Mouse (Mus musculus) ES-E14 (cell line): ENCODE measurements around the gene Rbm6. TPM values are rescaled to one million over a fixed set of nuclear protein-coding genes. Genes with fewer than 3 reads are reported as not detected.

Experiments
- DNase-seq: peaks from one replicate; pipeline ENCODE4 v3.0.0-alpha.2; 2013; ENCODE audit warnings: low read depth, low spot score
- H3K27ac ChIP-seq: 2 replicates; pipeline ENCODE4 v1.5.1; 2012; ENCODE audit warnings: low read depth, mild to moderate bottlenecking, low read length, moderate library complexity, mixed read lengths; ENCODE audit not compliant: poor library complexity, insufficient read depth, severe bottlenecking
- H3K36me3 ChIP-seq: 2 replicates; pipeline ENCODE4 v1.6.1; 2012; ENCODE audit warnings: mild to moderate bottlenecking, low read length, moderate library complexity, mixed read lengths; ENCODE audit not compliant: control insufficient read depth, poor library complexity, insufficient read depth, severe bottlenecking
- H3K4me1 ChIP-seq, 2 experiments: fragments of 150-350 bp in 1 of 2; sonication (generic) in 1 of 2; 2 replicates each; pipeline ENCODE4 v1.6.1; 2012; ENCODE audit warnings: low read length in 2 of 2, mild to moderate bottlenecking in 1 of 2, mixed read lengths in 1 of 2; ENCODE audit not compliant: control insufficient read depth in 2 of 2, insufficient read depth in 2 of 2, poor library complexity in 1 of 2
- H3K4me3 ChIP-seq, 2 experiments: fragments of 150-350 bp in 1 of 2; sonication (generic) in 1 of 2; 2 replicates each; pipeline ENCODE4 v1.5.1; 2012; ENCODE audit warnings: low read length in 2 of 2, low read depth in 1 of 2, mild to moderate bottlenecking in 1 of 2, mixed read lengths in 1 of 2; ENCODE audit not compliant: insufficient read depth in 1 of 2, poor library complexity in 1 of 2, severe bottlenecking in 1 of 2
- H3K9ac ChIP-seq: 2 replicates; pipeline ENCODE4 v1.6.1; 2012; ENCODE audit warnings: low read depth, mild to moderate bottlenecking, low read length, mixed read lengths; ENCODE audit not compliant: poor library complexity, insufficient read depth, severe bottlenecking
- H3K9me3 ChIP-seq: fragments of 150-350 bp; sonication (generic); 2 replicates; pipeline ENCODE4 v1.6.1; 2012; ENCODE audit warnings: low read depth, mild to moderate bottlenecking, low read length; ENCODE audit not compliant: control insufficient read depth, insufficient read depth
- CHD2 ChIP-seq: IDR thresholded peaks from 2 replicates; pipeline ENCODE4 v1.6.1; 2014; ENCODE audit warnings: mild to moderate bottlenecking, low read depth, low read length, inconsistent platforms
- HCFC1 ChIP-seq: IDR thresholded peaks from 2 replicates; pipeline ENCODE4 v1.6.1; 2012; ENCODE audit warnings: low read length, inconsistent platforms, borderline replicate concordance; ENCODE audit not compliant: insufficient read depth
- MAFK ChIP-seq: IDR thresholded peaks from 2 replicates; pipeline ENCODE4 v1.6.1; 2014; ENCODE audit warnings: mild to moderate bottlenecking, low read depth, low read length, inconsistent platforms; ENCODE audit not compliant: insufficient read depth
- ZC3H11A ChIP-seq: IDR thresholded peaks from 2 replicates; pipeline ENCODE4 v1.6.1; 2012; ENCODE audit warnings: low read depth, mild to moderate bottlenecking, inconsistent platforms, low read length, borderline replicate concordance
- ZNF384 ChIP-seq: IDR thresholded peaks from 2 replicates; pipeline ENCODE4 v1.6.1; 2012; ENCODE audit warnings: low read depth, low read length, inconsistent platforms
- in situ Hi-C, 2 experiments: fragments of 600-800 bp; cut with MboI; formaldehyde crosslinking; loops; one replicate each; pipeline ENCODE4 v1.15.1; 2025; ENCODE audit warnings: low sequenced_read_pairs in 2 of 2, inconsistent platforms in 1 of 2; ENCODE audit not compliant: unreplicated experiment in 2 of 2
- total RNA-seq: library from RNA; depleted of rRNA; stranded (reverse); fragments of 300-350 nt; gene quantifications from 2 replicates; pipeline ENCODE4 v1.2.3, GENCODE M21; 2012; rRNA removed

Gene Rbm6
- 61.8 and 62.3 TPM in 2 replicates for total RNA-seq

GRCm38 (mm10) chr9:107873137-107873536 is at the start of gene Rbm6:
Gene Rbm6, minus strand, starts transcription at chr9:107873237.
- in situ Hi-C loops: no loop called here
- Histone ChIP-seq H3K4me3 (peak within 1 kb of the TSS; percentile 90 to 95), H3K27ac (peak within 1 kb of the TSS; percentile 47), H3K9ac (peak within 1 kb of the TSS; percentile 95), H3K9me3 (no peaks in the 10 kb centered on the region), H3K4me1 (peaks cover 0 to 7% of the 10 kb centered on the region in 2 experiments; a peak in 1 of 4 replicates), H3K36me3 (no peaks in the 10 kb centered on the region; the same call in 1 of the 2 replicates)
- TF ChIP-seq HCFC1 (no peak), CHD2 (no peak), ZC3H11A (no peak), ZNF384 (no peak), MAFK (no peak)
- DNase-seq: no peak

GRCm38 (mm10) chr9:107919441-107919840 is 46.4 kb upstream of the Rbm6 start:
- H3K4me3 ChIP-seq: no peak overlapping the region
- DNase-seq: no peak
- no peak overlapping the region for H3K9ac ChIP-seq
- no peak overlapping the region for H3K27ac ChIP-seq
- TF ChIP-seq ZNF384: no peak
- no peak for TF ChIP-seq ZC3H11A
- no peak for TF ChIP-seq CHD2
- TF ChIP-seq HCFC1: no peak
- TF ChIP-seq MAFK: no peak
- in situ Hi-C loops: no loop called here
- peaks cover under 1 to 4% of the 10 kb centered on the region in 2 experiments; a peak in 3 of 4 replicates for H3K4me1 ChIP-seq
- no peaks in the 10 kb centered on the region for H3K9me3 ChIP-seq
- no peaks in the 10 kb centered on the region for H3K36me3 ChIP-seq

GRCm38 (mm10) chr9:107918884-107919283 is 45.8 kb upstream of the Rbm6 start:
- TF ChIP-seq ZNF384: no peak
- TF ChIP-seq HCFC1: no peak
- no peak for TF ChIP-seq CHD2
- H3K27ac ChIP-seq: no peak overlapping the region
- in situ Hi-C loops: no loop called here
- H3K4me3 ChIP-seq: no peak overlapping the region
- H3K9me3 ChIP-seq: no peaks in the 10 kb centered on the region
- H3K9ac ChIP-seq: no peak overlapping the region
- peaks cover 0 to 4% of the 10 kb centered on the region in 2 experiments; a peak in 2 of 4 replicates for H3K4me1 ChIP-seq
- H3K36me3 ChIP-seq: no peaks in the 10 kb centered on the region
- no peak for DNase-seq

GRCm38 (mm10) chr9:107917895-107918608 is 45.0 kb upstream of the Rbm6 start:
- no peak overlapping the region for H3K9ac ChIP-seq
- H3K4me1 ChIP-seq: peaks cover 0 to 4% of the 10 kb centered on the region in 2 experiments; a peak in 2 of 4 replicates
- no peaks in the 10 kb centered on the region for H3K36me3 ChIP-seq
- no peak overlapping the region for H3K4me3 ChIP-seq
- TF ChIP-seq CHD2: no peak
- TF ChIP-seq ZC3H11A: no peak
- no peak for TF ChIP-seq ZNF384
- TF ChIP-seq MAFK: no peak
- no peak for TF ChIP-seq HCFC1
- no peak overlapping the region for H3K27ac ChIP-seq
- no peaks in the 10 kb centered on the region for H3K9me3 ChIP-seq
- DNase-seq: no peak
- in situ Hi-C loops: no loop called here

GRCm38 (mm10) chr9:107914764-107915420 is 41.9 kb upstream of the Rbm6 start:
- TF ChIP-seq HCFC1 (no peak), ZC3H11A (no peak), MAFK (no peak), CHD2 (no peak)
- Histone ChIP-seq H3K36me3 (no peaks in the 10 kb centered on the region), H3K27ac (no peak overlapping the region), H3K9me3 (no peaks in the 10 kb centered on the region), H3K4me1 (peaks cover 0 to 4% of the 10 kb centered on the region in 2 experiments; a peak in 2 of 4 replicates), H3K9ac (no peak overlapping the region), H3K4me3 (no peak overlapping the region)
- no peak for DNase-seq
- in situ Hi-C loops: no loop called here
